Mouse (Mus musculus): ENCODE results near the gene Hdac9. TPM values are rescaled to one million over a fixed set of nuclear protein-coding genes. Genes with fewer than 3 reads are reported as not detected.

The Hdac9 gene
- polyA plus RNA-seq, 1 experiment, result not detected

DNA sequence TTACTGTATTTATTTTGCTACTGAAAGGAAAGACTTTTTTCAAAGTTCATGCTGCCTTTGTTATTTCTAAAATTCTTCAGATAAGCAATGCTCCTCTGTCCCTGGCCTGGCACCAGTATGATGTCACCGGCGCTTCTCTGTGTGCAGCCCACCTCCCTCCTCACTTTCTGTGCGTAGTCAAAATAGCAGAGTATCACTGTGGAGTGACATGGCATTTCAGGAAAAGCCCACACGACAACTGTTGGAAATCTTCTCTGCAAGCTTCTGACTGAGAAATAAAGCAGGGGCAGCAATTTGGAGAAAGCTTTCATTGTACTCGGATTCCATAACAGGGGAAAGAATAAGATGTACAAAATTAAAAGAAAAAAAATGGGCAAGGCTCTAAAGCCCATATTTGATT lies 302.1 kb downstream of the Hdac9 start:
- Histone ChIP-seq H3K9me3 (ENCODE audit: control insufficient read depth, low read length) (peaks cover 2% of the 10 kb centered on the region; the same call in 1 of the 2 replicates), H3K36me3 (ENCODE audit: control insufficient read depth) (no peaks in the 10 kb centered on the region), H3K27me3 (ENCODE audit: control insufficient read depth) (no peaks in the 10 kb centered on the region), H3K4me3 (replicated peaks) (no peak overlapping the region), H3K4me1 (ENCODE audit: control insufficient read depth) (no peaks in the 10 kb centered on the region)
- TF ChIP-seq TAL1 (IDR thresholded peaks at IDR 0.05; ENCODE audit: low read length), result no peak
- TF ChIP-seq GATA1 (IDR thresholded peaks at IDR 0.05; ENCODE audit: low read length), result no peak

DNA sequence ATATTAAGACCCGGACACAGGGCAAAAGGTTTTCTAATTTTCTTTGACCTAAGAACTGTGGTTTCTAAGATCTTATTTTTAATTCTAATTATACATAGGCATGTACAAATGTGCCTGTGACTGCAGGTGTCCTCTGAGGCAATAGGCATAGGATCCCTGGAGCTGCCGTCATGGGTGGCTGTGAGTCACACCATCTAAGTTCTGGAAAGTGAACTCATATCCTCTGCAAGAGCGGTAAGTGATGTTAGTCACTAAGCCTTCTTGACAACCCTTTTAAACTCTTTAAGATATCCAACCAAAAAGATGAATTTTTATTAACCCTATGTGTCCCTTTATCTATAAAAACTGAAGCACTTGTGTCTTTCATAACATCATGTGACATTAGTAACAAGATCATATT lies 304.4 kb downstream of the Hdac9 start:
- TF ChIP-seq GATA1 (IDR thresholded peaks at IDR 0.05; ENCODE audit: low read length) (no peak), TAL1 (IDR thresholded peaks at IDR 0.05; ENCODE audit: low read length) (no peak)
- Histone ChIP-seq H3K4me3 (replicated peaks) (no peak overlapping the region), H3K9me3 (ENCODE audit: control insufficient read depth, low read length) (peaks cover 2% of the 10 kb centered on the region; the same call in 1 of the 2 replicates), H3K4me1 (ENCODE audit: control insufficient read depth) (no peaks in the 10 kb centered on the region), H3K27me3 (ENCODE audit: control insufficient read depth) (no peaks in the 10 kb centered on the region), H3K36me3 (ENCODE audit: control insufficient read depth) (no peaks in the 10 kb centered on the region)

- H3K4me1 ChIP-seq (ENCODE audit: control insufficient read depth), result no peaks in the 10 kb centered on the region
- TF ChIP-seq GATA1 (IDR thresholded peaks at IDR 0.05; ENCODE audit: low read length) (no peak), TAL1 (IDR thresholded peaks at IDR 0.05; ENCODE audit: low read length) (no peak)
- 0 out of 2 replicates have a peak, but pooled peaks cover 2% of the 10 kb centered on the region for H3K9me3 ChIP-seq (ENCODE audit: control insufficient read depth, low read length)
- H3K36me3 ChIP-seq (ENCODE audit: control insufficient read depth), result no peaks in the 10 kb centered on the region
- no peaks in the 10 kb centered on the region for H3K27me3 ChIP-seq (ENCODE audit: control insufficient read depth)
- H3K4me3 ChIP-seq (replicated peaks), result no peak overlapping the region
Observed at GRCm38 (mm10) chr12:34604521-34604920, 312.4 kb downstream of the Hdac9 start.

GRCm38 (mm10) chr12:34594167-34594793 lies 322.6 kb downstream of the Hdac9 start:
- H3K36me3 ChIP-seq (ENCODE audit: control insufficient read depth), result no peaks in the 10 kb centered on the region
- no peaks in the 10 kb centered on the region for H3K9me3 ChIP-seq (ENCODE audit: control insufficient read depth, low read length)
- no peak overlapping the region for H3K4me3 ChIP-seq (replicated peaks)
- no peaks in the 10 kb centered on the region for H3K27me3 ChIP-seq (ENCODE audit: control insufficient read depth)
- TF ChIP-seq TAL1 (IDR thresholded peaks at IDR 0.05; ENCODE audit: low read length), result no peak
- no peak for TF ChIP-seq GATA1 (IDR thresholded peaks at IDR 0.05; ENCODE audit: low read length)
- H3K4me1 ChIP-seq (ENCODE audit: control insufficient read depth), result no peaks in the 10 kb centered on the region

- Histone ChIP-seq H3K36me3 (ENCODE audit: control insufficient read depth) (no peaks in the 10 kb centered on the region), H3K4me3 (replicated peaks) (no peak overlapping the region), H3K27me3 (ENCODE audit: control insufficient read depth) (no peaks in the 10 kb centered on the region), H3K4me1 (ENCODE audit: control insufficient read depth) (no peaks in the 10 kb centered on the region), H3K9me3 (ENCODE audit: control insufficient read depth, low read length) (no peaks in the 10 kb centered on the region; the same call in 1 of the 2 replicates)
- no peak for TF ChIP-seq TAL1 (IDR thresholded peaks at IDR 0.05; ENCODE audit: low read length)
- no peak for TF ChIP-seq GATA1 (IDR thresholded peaks at IDR 0.05; ENCODE audit: low read length)
Observed at GRCm38 (mm10) chr12:34587171-34587570, 329.7 kb downstream of the Hdac9 start.

DNA sequence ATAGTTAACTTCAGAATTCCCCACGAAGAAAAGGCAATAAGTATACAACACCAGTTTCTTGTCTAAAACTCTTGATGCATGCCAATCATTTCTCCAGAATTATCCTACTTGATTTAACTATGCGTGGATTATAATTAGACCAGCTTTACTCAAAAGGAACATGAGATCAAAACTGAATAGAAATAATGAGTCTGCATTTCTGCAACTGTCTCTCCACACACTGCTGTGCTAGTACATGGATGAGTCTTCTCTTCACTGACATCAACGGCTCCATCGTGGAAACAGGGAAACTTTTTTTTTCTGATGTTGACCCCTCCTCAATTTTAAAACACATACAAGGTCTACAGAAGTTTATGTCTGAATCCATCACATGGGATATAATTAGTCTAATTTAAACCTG lies 334.4 kb downstream of the Hdac9 start:
- TF ChIP-seq TAL1 (IDR thresholded peaks at IDR 0.05; ENCODE audit: low read length) (no peak), GATA1 (IDR thresholded peaks at IDR 0.05; ENCODE audit: low read length) (no peak)
- Histone ChIP-seq H3K27me3 (ENCODE audit: control insufficient read depth) (no peaks in the 10 kb centered on the region), H3K9me3 (ENCODE audit: control insufficient read depth, low read length) (no peaks in the 10 kb centered on the region; the same call in 1 of the 2 replicates), H3K36me3 (ENCODE audit: control insufficient read depth) (no peaks in the 10 kb centered on the region), H3K4me3 (replicated peaks) (no peak overlapping the region), H3K4me1 (ENCODE audit: control insufficient read depth) (no peaks in the 10 kb centered on the region)

- Histone ChIP-seq H3K4me1 (ENCODE audit: control insufficient read depth) (no peaks in the 10 kb centered on the region), H3K27me3 (ENCODE audit: control insufficient read depth) (no peaks in the 10 kb centered on the region), H3K36me3 (ENCODE audit: control insufficient read depth) (no peaks in the 10 kb centered on the region), H3K9me3 (ENCODE audit: control insufficient read depth, low read length) (no peaks in the 10 kb centered on the region; the same call in 1 of the 2 replicates), H3K4me3 (replicated peaks) (no peak overlapping the region)
- TF ChIP-seq TAL1 (IDR thresholded peaks at IDR 0.05; ENCODE audit: low read length) (no peak), GATA1 (IDR thresholded peaks at IDR 0.05; ENCODE audit: low read length) (no peak)
Observed at GRCm38 (mm10) chr12:34579220-34579619, 337.7 kb downstream of the Hdac9 start.

DNA sequence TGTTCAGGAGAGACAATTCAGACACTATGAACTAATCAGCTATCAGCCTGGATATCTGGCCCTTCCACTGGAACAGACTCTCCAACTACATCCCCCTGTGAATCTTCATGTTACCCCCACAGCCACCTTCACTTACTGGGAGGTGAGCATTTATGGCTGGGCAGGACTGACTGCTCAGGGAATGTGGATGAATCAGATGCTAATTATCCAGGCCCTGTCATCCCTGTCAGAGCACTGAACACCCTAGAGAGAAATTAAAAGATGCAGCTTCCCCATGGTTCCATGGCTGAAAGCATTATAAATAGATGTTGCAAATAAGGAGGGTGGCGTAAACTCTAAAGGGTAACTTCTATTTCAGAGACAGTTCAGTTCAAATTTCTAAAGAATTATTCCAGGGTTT lies 345.8 kb downstream of the Hdac9 start:
- no peaks in the 10 kb centered on the region for H3K36me3 ChIP-seq (ENCODE audit: control insufficient read depth)
- no peaks in the 10 kb centered on the region for H3K4me1 ChIP-seq (ENCODE audit: control insufficient read depth)
- no peak overlapping the region for H3K4me3 ChIP-seq (replicated peaks)
- no peaks in the 10 kb centered on the region for H3K9me3 ChIP-seq (ENCODE audit: control insufficient read depth, low read length)
- TF ChIP-seq TAL1 (IDR thresholded peaks at IDR 0.05; ENCODE audit: low read length) (no peak), GATA1 (IDR thresholded peaks at IDR 0.05; ENCODE audit: low read length) (no peak)
- H3K27me3 ChIP-seq (ENCODE audit: control insufficient read depth), result no peaks in the 10 kb centered on the region

- Histone ChIP-seq H3K4me1 (ENCODE audit: control insufficient read depth) (no peaks in the 10 kb centered on the region), H3K27me3 (ENCODE audit: control insufficient read depth) (no peaks in the 10 kb centered on the region), H3K9me3 (ENCODE audit: control insufficient read depth, low read length) (no peaks in the 10 kb centered on the region), H3K4me3 (replicated peaks) (no peak overlapping the region), H3K36me3 (ENCODE audit: control insufficient read depth) (no peaks in the 10 kb centered on the region)
- TF ChIP-seq TAL1 (IDR thresholded peaks at IDR 0.05; ENCODE audit: low read length) (no peak), GATA1 (IDR thresholded peaks at IDR 0.05; ENCODE audit: low read length) (no peak)
Observed at GRCm38 (mm10) chr12:34569472-34569871, 347.4 kb downstream of the Hdac9 start.

- H3K36me3 ChIP-seq (ENCODE audit: control insufficient read depth), result no peaks in the 10 kb centered on the region
- no peak overlapping the region for H3K4me3 ChIP-seq (replicated peaks)
- TF ChIP-seq GATA1 (IDR thresholded peaks at IDR 0.05; ENCODE audit: low read length) (no peak), TAL1 (IDR thresholded peaks at IDR 0.05; ENCODE audit: low read length) (no peak)
- H3K4me1 ChIP-seq (ENCODE audit: control insufficient read depth), result no peaks in the 10 kb centered on the region
- H3K27me3 ChIP-seq (ENCODE audit: control insufficient read depth), result no peaks in the 10 kb centered on the region
- H3K9me3 ChIP-seq (ENCODE audit: control insufficient read depth, low read length), result no peaks in the 10 kb centered on the region
Observed at GRCm38 (mm10) chr12:34569052-34569451, 347.8 kb downstream of the Hdac9 start.
